Mouse (Mus musculus): ENCODE data around the gene Mlh3.

DNA sequence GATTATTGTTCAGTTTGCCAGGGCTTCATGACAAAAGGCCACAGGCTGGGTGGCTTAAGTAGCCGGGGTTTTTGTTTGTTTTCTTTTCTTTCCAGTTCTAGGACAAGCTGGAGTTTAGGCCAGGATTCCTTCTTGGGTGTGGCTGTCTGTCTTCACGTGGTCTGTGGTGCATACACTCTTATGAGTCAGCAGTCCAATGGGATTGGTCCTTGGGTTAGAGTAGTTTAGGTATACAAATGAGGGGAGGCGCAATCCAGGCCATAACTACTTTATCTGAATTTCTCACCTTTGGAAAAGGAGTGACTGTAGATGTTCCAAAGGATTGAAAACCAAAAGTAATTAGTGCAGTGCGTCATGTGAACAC, 1.4 kb upstream of the Mlh3 start:
- TF ChIP-seq CTCF (IDR thresholded peaks at IDR 0.05; ENCODE audit: low read depth, low read length) (no peak), GATA1 (IDR thresholded peaks at IDR 0.05; ENCODE audit: borderline replicate concordance, low read length) (no peak), TAL1 (conservative IDR thresholded peaks at IDR 0.05; ENCODE audit: low read depth, low read length) (no peak), GATA2 (IDR thresholded peaks at IDR 0.05; ENCODE audit: borderline replicate concordance, low read depth, low read length) (no peak), POLR2AphosphoS5 (IDR thresholded peaks at IDR 0.05; ENCODE audit: insufficient replicate concordance, low read depth, low read length) (no peak)

All from G1E (cell line).